Mouse (Mus musculus): Measurements from ENCODE around the gene Tmem140.

The Tmem140 gene

GRCm38 (mm10) chr6:34875966-34876834 lies 13.3 kb downstream of the Tmem140 start:
- DNase-seq (ENCODE audit: low spot score), result peak; percentile 47

- DNase-seq (ENCODE audit: low spot score), result no peak
These were observed 13.8 kb downstream of the Tmem140 start for GRCm38 (mm10) chr6:34876835-34877156.

GRCm38 (mm10) chr6:34877509-34878321 lies 14.8 kb downstream of the Tmem140 start, which contains the start of gene Cyren:
Cyren (minus strand) TSS chr6:34878060.
- peak; percentile 85 for DNase-seq (ENCODE audit: low spot score)

DNA sequence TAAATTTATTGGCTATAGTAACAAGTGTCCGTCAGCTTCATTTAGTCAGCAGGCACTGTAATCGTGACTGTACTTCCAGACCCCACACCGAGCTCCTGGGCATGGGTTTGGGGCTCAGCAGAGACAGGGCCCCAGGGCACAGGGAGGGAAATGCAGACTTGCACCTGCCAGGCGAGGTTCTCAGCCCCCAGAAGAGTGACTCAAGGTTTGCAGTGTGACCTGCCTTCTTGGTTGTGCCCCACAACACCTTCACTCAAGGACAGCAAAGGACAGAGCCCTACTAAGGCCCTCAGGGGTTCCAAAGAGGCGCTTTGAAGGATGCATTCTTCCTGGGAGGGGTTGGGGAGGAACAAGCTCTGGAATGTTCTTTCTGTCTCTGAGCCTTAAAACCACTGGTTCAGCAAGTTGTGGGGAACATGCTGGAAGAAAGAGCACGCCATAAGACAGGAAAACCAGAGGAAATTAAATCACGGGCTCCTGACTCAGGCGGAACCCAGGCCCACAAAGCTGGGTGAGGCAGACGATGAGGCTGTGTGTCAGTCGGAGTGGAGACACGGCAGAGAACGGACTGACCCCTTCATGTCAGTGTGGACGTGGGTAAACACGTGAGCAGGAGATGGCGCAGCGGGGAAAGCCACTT lies 16.3 kb downstream of the Tmem140 start:
- no peak for DNase-seq (ENCODE audit: low spot score)

GRCm38 (mm10) chr6:34879911-34880475 lies 17.0 kb downstream of the Tmem140 start:
- DNase-seq (ENCODE audit: low spot score), result no peak

DNA sequence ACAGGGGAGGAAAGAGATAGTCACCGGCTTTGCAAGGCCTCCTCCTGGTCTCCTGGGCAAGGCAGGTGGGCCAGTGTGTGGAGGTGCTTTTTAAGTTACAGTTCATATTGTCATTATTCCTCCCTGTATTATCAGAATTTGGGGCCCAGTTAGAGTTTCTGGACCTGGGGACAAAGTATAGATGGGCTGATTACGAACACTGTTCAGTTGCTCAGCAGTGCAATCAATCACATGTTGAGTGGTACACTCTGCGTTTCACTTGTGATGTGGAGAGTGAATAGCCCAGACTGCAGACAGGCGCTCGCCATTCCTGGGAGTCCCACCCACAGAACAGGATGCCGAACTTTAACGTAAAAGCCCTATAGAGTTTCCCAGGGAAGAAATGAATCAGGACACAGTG lies 21.8 kb downstream of the Tmem140 start:
- DNase-seq (ENCODE audit: low spot score), result no peak

GRCm38 (mm10) chr6:34887131-34887850 lies 24.3 kb downstream of the Tmem140 start:
- no peak for DNase-seq (ENCODE audit: low spot score)

DNA sequence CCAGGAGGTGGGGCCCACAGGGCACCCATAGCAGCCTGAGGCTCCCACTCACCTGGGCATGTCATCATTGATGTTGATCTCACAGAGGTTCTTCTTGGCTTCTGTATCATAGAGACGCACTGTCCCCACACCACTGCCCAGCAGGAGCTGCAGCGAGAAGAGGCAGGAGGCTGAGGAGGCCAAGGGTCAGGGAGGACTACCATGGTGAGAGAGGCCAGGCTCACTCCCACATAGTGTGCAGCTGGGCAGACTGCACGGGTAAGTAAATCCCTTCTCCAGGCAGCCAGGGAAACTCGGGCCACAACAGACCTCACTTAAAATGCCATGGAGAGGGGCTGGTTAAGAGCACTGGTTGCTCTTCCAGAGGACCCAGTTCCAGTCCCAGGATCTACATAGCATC lies 26.2 kb downstream of the Tmem140 start:
- no peak for DNase-seq (ENCODE audit: low spot score)

GRCm38 (mm10) chr6:34895569-34895968 lies 32.6 kb downstream of the Tmem140 start:
- DNase-seq (ENCODE audit: low spot score), result no peak

- DNase-seq (ENCODE audit: low spot score), result no peak
These were observed 33.3 kb downstream of the Tmem140 start for GRCm38 (mm10) chr6:34896168-34896780.

GRCm38 (mm10) chr6:34899127-34899526 lies 36.2 kb downstream of the Tmem140 start:
- no peak for DNase-seq (ENCODE audit: low spot score)

- DNase-seq (ENCODE audit: low spot score), result no peak
These were observed 38.0 kb downstream of the Tmem140 start for GRCm38 (mm10) chr6:34900990-34901389.

DNA sequence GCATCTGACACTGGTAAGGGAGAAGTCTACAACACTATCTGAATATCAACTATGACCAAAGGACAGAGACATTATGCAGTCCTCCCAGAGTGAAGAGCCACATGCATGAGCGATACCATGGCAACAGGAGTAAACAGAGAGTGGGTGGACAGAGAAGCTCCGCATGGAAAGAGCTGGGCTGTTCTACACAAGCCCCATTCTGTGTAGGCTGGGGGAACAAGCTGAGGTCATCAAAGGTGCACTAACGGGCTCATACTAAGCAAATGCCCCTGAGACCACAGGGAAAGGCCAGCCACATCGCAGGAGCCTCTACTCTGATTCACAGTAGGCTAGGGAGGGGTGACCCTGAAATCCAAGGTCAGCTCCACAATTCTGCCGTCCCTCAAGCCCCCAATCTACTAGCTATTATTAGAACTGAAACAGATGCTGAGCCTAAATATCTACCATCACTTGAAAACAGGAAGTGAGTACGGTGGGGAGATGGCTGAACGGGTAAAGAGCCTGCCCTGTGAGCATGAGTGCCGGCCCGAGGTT lies 39.0 kb downstream of the Tmem140 start:
- no peak for DNase-seq (ENCODE audit: low spot score)

- DNase-seq (ENCODE audit: low spot score), result no peak
These were observed 39.6 kb downstream of the Tmem140 start for GRCm38 (mm10) chr6:34902578-34902977.

- no peak for DNase-seq (ENCODE audit: low spot score)
These were observed 40.5 kb downstream of the Tmem140 start for GRCm38 (mm10) chr6:34903441-34903840.

GRCm38 (mm10) chr6:34903851-34904250 lies 40.9 kb downstream of the Tmem140 start:
- DNase-seq (ENCODE audit: low spot score), result no peak

DNA sequence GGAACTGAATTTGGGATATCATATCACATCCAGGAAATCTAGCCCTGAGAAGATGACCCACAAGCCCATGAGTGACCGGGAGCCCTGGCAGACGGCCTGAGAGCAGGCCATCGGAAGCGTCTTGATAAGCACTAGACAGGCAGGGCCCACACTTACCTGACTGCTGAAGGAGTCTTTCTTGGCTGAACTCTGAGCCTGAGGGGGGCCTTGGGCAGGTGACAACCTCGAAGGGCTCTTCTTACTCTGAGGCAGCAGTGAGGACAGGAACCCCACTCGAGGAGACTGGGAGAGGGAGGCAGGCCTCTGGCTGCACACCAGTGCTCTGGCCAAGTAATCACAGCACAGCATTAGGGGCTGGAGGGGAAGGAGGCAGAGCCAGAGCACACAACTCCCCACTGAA lies 41.4 kb downstream of the Tmem140 start:
- no peak for DNase-seq (ENCODE audit: low spot score)

- DNase-seq (ENCODE audit: low spot score), result no peak
These were observed 43.2 kb downstream of the Tmem140 start for GRCm38 (mm10) chr6:34906125-34906524.

DNA sequence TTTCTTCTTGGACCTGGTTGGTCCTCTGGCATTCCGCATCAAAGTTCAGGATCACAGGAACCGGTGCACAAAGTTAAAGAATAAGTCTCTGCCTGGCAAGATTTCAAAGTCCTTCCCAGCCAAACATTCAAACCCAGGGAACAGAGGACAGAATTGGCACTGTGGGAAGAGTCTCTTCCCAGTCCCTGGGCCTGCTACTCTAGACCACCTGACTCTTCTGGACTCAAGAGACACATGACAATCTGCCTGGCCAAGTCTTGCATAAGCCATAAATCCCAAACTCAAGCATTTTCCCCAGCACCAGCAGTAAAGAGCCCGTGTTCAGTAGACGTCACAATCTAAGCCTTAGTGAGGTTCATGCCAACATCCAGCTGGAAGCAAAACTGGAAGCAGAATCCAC lies 43.7 kb downstream of the Tmem140 start:
- DNase-seq (ENCODE audit: low spot score), result no peak

- peak; percentile 49 for DNase-seq (ENCODE audit: low spot score)
These were observed 44.2 kb downstream of the Tmem140 start for GRCm38 (mm10) chr6:34907121-34907614.

Data from spleen, adult 12 weeks (tissue).